Mouse (Mus musculus) embryonic facial prominence, embryonic 13.5 days (tissue): Measurements from ENCODE around the gene Synpo2. TPM values are rescaled to one million over a fixed set of nuclear protein-coding genes. Genes with fewer than 3 reads are reported as not detected.
A peak's percentile ranks its signal among the peaks of the same experiment; 100 is the strongest.

Experiments used
- ATAC-seq: fragments of 200-750 bp; cut with Nextera tagmentation; 2 replicates; pipeline ENCODE4 v1.8.0; 2017; ENCODE audit warnings: low read depth; ENCODE audit not compliant: insufficient number of reproducible peaks, insufficient read depth, low FRiP score, low TSS enrichment
- H3K27ac ChIP-seq: fragments of 300-500 bp; sonication (generic); 2 replicates; pipeline ENCODE4 v1.5.1; 2015; ENCODE audit warnings: moderate library complexity, mild to moderate bottlenecking, inconsistent platforms
- H3K27me3 ChIP-seq: fragments of 300-500 bp; sonication (generic); 2 replicates; pipeline ENCODE4 v1.6.1; 2015; ENCODE audit warnings: mild to moderate bottlenecking, inconsistent platforms
- H3K36me3 ChIP-seq: fragments of 300-500 bp; sonication (generic); 2 replicates; pipeline ENCODE4 v1.6.1; 2015; ENCODE audit warnings: mild to moderate bottlenecking, inconsistent platforms
- H3K4me1 ChIP-seq: fragments of 300-500 bp; sonication (generic); 2 replicates; pipeline ENCODE4 v1.6.1; 2015; ENCODE audit warnings: inconsistent platforms
- H3K4me2 ChIP-seq: fragments of 300-500 bp; sonication (generic); 2 replicates; pipeline ENCODE4 v1.6.1; 2015; ENCODE audit warnings: moderate library complexity, mild to moderate bottlenecking, inconsistent platforms
- H3K4me3 ChIP-seq: fragments of 300-500 bp; sonication (generic); 2 replicates; pipeline ENCODE4 v1.5.1; 2015; ENCODE audit warnings: mild to moderate bottlenecking, inconsistent platforms
- H3K9ac ChIP-seq: fragments of 300-500 bp; sonication (generic); 2 replicates; pipeline ENCODE4 v1.6.1; 2015; ENCODE audit warnings: mild to moderate bottlenecking, inconsistent platforms
- H3K9me3 ChIP-seq: fragments of 300-500 bp; sonication (generic); 2 replicates; pipeline ENCODE4 v1.6.1; 2016; ENCODE audit warnings: inconsistent platforms
- WGBS: fragments of 180-500 bp; shearing (Covaris S2); methylation state at CpG from one replicate; pipeline ENCODE4 v1.1.7; 2015; ENCODE audit warnings: mixed read lengths; 5-methylcytosine and 5-hydroxymethylcytosine counted together
- polyA plus RNA-seq: library from polyadenylated mRNA; unstranded; fragments of >200 nt; fragmentation: Nextera tagmentation; extraction: Ambion mirVana; gene quantifications from 2 replicates; pipeline ENCODE4 v1.2.1, GENCODE M21; 2015

Gene Synpo2
- polyA plus RNA-seq, 1 experiment from 2014 or later, result 7.2 TPM

GRCm38 (mm10) chr3:123204658-123205057 is 31.3 kb downstream of the Synpo2 start:
- H3K36me3 ChIP-seq, result no peaks in the 10 kb centered on the region
- peak overlapping the region; percentile 48 for H3K27ac ChIP-seq

GRCm38 (mm10) chr3:123201798-123202197 is 34.2 kb downstream of the Synpo2 start:
- 90% methylated on average over 2 of the region's 2 CpGs for WGBS
- Histone ChIP-seq H3K27me3 (no peaks in the 10 kb centered on the region), H3K27ac (no peak overlapping the region), H3K4me1 (peaks cover 10% of the 10 kb centered on the region; the same call in 1 of the 2 replicates), H3K4me2 (no peak overlapping the region), H3K36me3 (no peaks in the 10 kb centered on the region), H3K9ac (no peak overlapping the region), H3K4me3 (no peak overlapping the region), H3K9me3 (no peaks in the 10 kb centered on the region)
- ATAC-seq, result no peak

More at GRCm38 (mm10) chr3:123204658-123205057, 31.3 kb downstream of the Synpo2 start:
- WGBS, result 55% methylated on average over 4 of the region's 4 CpGs
- no peak overlapping the region for H3K9ac ChIP-seq
- no peak overlapping the region for H3K4me2 ChIP-seq
- peaks cover 10% of the 10 kb centered on the region; the same call in 1 of the 2 replicates for H3K4me1 ChIP-seq
- no peaks in the 10 kb centered on the region for H3K27me3 ChIP-seq
- ATAC-seq, result 0 out of 2 replicates have a peak, but pooled peaks have one; percentile 10
- H3K9me3 ChIP-seq, result no peaks in the 10 kb centered on the region
- no peak overlapping the region for H3K4me3 ChIP-seq

GRCm38 (mm10) chr3:123193740-123194139 is 42.2 kb downstream of the Synpo2 start:
- Histone ChIP-seq H3K4me3 (no peak overlapping the region), H3K4me1 (peaks cover 1% of the 10 kb centered on the region; the same call in 1 of the 2 replicates), H3K27me3 (no peaks in the 10 kb centered on the region), H3K36me3 (no peaks in the 10 kb centered on the region), H3K9me3 (no peaks in the 10 kb centered on the region), H3K27ac (no peak overlapping the region), H3K9ac (no peak overlapping the region), H3K4me2 (no peak overlapping the region)
- WGBS, result 71% methylated on average over 4 of the region's 4 CpGs
- no peak for ATAC-seq

GRCm38 (mm10) chr3:123191602-123192001 is 44.3 kb downstream of the Synpo2 start:
- Histone ChIP-seq H3K27me3 (no peaks in the 10 kb centered on the region), H3K4me2 (no peak overlapping the region), H3K9ac (no peak overlapping the region), H3K4me3 (no peak overlapping the region), H3K27ac (no peak overlapping the region), H3K36me3 (no peaks in the 10 kb centered on the region), H3K9me3 (no peaks in the 10 kb centered on the region), H3K4me1 (peaks cover 22% of the 10 kb centered on the region)
- no peak for ATAC-seq

- WGBS, result 74% methylated on average over 6 of the region's 6 CpGs
- no peak overlapping the region for H3K4me3 ChIP-seq
- H3K4me1 ChIP-seq, result peaks cover 25% of the 10 kb centered on the region
- no peak overlapping the region for H3K9ac ChIP-seq
- no peak overlapping the region for H3K27ac ChIP-seq
- H3K36me3 ChIP-seq, result no peaks in the 10 kb centered on the region
- H3K9me3 ChIP-seq, result no peaks in the 10 kb centered on the region
- no peak overlapping the region for H3K4me2 ChIP-seq
- ATAC-seq, result no peak
- no peaks in the 10 kb centered on the region for H3K27me3 ChIP-seq
Observed at GRCm38 (mm10) chr3:123190329-123190728, 45.6 kb downstream of the Synpo2 start.

- Histone ChIP-seq H3K4me3 (no peak overlapping the region), H3K4me1 (peaks cover 25% of the 10 kb centered on the region), H3K27me3 (no peaks in the 10 kb centered on the region), H3K4me2 (no peak overlapping the region), H3K27ac (no peak overlapping the region), H3K9me3 (no peaks in the 10 kb centered on the region), H3K36me3 (no peaks in the 10 kb centered on the region), H3K9ac (no peak overlapping the region)
- ATAC-seq, result no peak
- 15% methylated on average over 1 of the region's 1 CpGs for WGBS
Observed at GRCm38 (mm10) chr3:123189826-123190225, 46.1 kb downstream of the Synpo2 start.

- 77% methylated on average over 12 of the region's 12 CpGs for WGBS
- H3K4me2 ChIP-seq, result no peak overlapping the region
- H3K4me3 ChIP-seq, result no peak overlapping the region
- no peaks in the 10 kb centered on the region for H3K27me3 ChIP-seq
- peaks cover 25% of the 10 kb centered on the region for H3K4me1 ChIP-seq
- no peaks in the 10 kb centered on the region for H3K9me3 ChIP-seq
- ATAC-seq, result no peak
- no peaks in the 10 kb centered on the region for H3K36me3 ChIP-seq
- H3K9ac ChIP-seq, result no peak overlapping the region
- H3K27ac ChIP-seq, result no peak overlapping the region
Observed at GRCm38 (mm10) chr3:123188616-123189230, 47.2 kb downstream of the Synpo2 start.

- H3K36me3 ChIP-seq, result no peaks in the 10 kb centered on the region
- 32% methylated on average over 15 of the region's 15 CpGs for WGBS
- H3K4me2 ChIP-seq, result peak overlapping the region; percentile 37
- H3K9me3 ChIP-seq, result no peaks in the 10 kb centered on the region
- peak overlapping the region; percentile 49 for H3K9ac ChIP-seq
- H3K4me1 ChIP-seq, result peaks cover 25% of the 10 kb centered on the region
- H3K4me3 ChIP-seq, result no peak overlapping the region
- ATAC-seq, result no peak
- H3K27me3 ChIP-seq, result no peaks in the 10 kb centered on the region
- H3K27ac ChIP-seq, result peak overlapping the region; percentile 76
Observed at GRCm38 (mm10) chr3:123187370-123188124, 48.4 kb downstream of the Synpo2 start.

- H3K27ac ChIP-seq, result no peak overlapping the region
- no peak overlapping the region for H3K4me2 ChIP-seq
- peaks cover 25% of the 10 kb centered on the region for H3K4me1 ChIP-seq
- ATAC-seq, result no peak
- no peaks in the 10 kb centered on the region for H3K36me3 ChIP-seq
- 84% methylated on average over 10 of the region's 10 CpGs for WGBS
- no peaks in the 10 kb centered on the region for H3K27me3 ChIP-seq
- no peak overlapping the region for H3K4me3 ChIP-seq
- no peak overlapping the region for H3K9ac ChIP-seq
- no peaks in the 10 kb centered on the region for H3K9me3 ChIP-seq
Observed at GRCm38 (mm10) chr3:123185238-123185925, 50.6 kb downstream of the Synpo2 start.

- no peaks in the 10 kb centered on the region for H3K9me3 ChIP-seq
- H3K27me3 ChIP-seq, result no peaks in the 10 kb centered on the region
- no peak for ATAC-seq
- no peak overlapping the region for H3K4me3 ChIP-seq
- no peak overlapping the region for H3K9ac ChIP-seq
- H3K36me3 ChIP-seq, result no peaks in the 10 kb centered on the region
- 80% methylated on average over 10 of the region's 10 CpGs for WGBS
- H3K4me1 ChIP-seq, result peaks cover 29% of the 10 kb centered on the region
- H3K27ac ChIP-seq, result no peak overlapping the region
- no peak overlapping the region for H3K4me2 ChIP-seq
Observed at GRCm38 (mm10) chr3:123184281-123184680, 51.7 kb downstream of the Synpo2 start.

- 48% methylated on average over 8 of the region's 8 CpGs for WGBS
- H3K4me3 ChIP-seq, result no peak overlapping the region
- no peaks in the 10 kb centered on the region for H3K27me3 ChIP-seq
- peak overlapping the region; percentile 41; the same call in 1 of the 2 replicates for H3K27ac ChIP-seq
- peaks cover 33% of the 10 kb centered on the region for H3K4me1 ChIP-seq
- H3K9me3 ChIP-seq, result no peaks in the 10 kb centered on the region
- H3K9ac ChIP-seq, result no peak overlapping the region
- H3K36me3 ChIP-seq, result no peaks in the 10 kb centered on the region
- ATAC-seq, result no peak
- H3K4me2 ChIP-seq, result no peak overlapping the region
Observed at GRCm38 (mm10) chr3:123179508-123179907, 56.4 kb downstream of the Synpo2 start.
